8 mouse cellular contexts compared by ENCODE assay signal in genomic region chr2:164436961-164437360, GRCm38 (mm10). TPM values are rescaled to one million over a fixed set of nuclear protein-coding genes. Genes with fewer than 3 reads are reported as not detected.
DNase-seq lines count a peak whose midpoint lies in the region; ATAC-seq and TF ChIP-seq lines count a peak whose summit lies in the region.

No protein-coding gene starts in this region.

- in situ Hi-C loops in CH12.LX (cut with MboI; ENCODE audit: low pct_ligation_motif_present, low pct_unique_long_range_greater_than_20kb, low sequenced_read_pairs): no loop called here

- H3K79me2 ChIP-seq in CH12.LX (replicated peaks; ENCODE audit: control insufficient read depth, extremely low read depth, insufficient read depth, poor library complexity, severe bottlenecking): peaks cover 61% of the 10 kb centered on the region

- no peak for TF ChIP-seq RAD21 in CH12.LX (IDR thresholded peaks at IDR 0.05; ENCODE audit: low read depth, low read length)

- H3K9ac ChIP-seq in CH12.LX (ENCODE audit: insufficient read depth, low read depth): no peak overlapping the region
- H3K9ac ChIP-seq in hindbrain, embryonic 16.5 days (ENCODE audit: low read depth, low read length): no peak overlapping the region; the same call in 1 of the 2 replicates
- no peak overlapping the region for H3K9ac ChIP-seq in limb, embryonic 15.5 days

- no peak for TF ChIP-seq CTCF in CH12.LX (conservative IDR thresholded peaks at IDR 0.05 in 1 of 2, IDR thresholded peaks at IDR 0.05 in 1 of 2; ENCODE audit: low read depth in 2 of 2, low read length in 2 of 2)

- no peak overlapping the region for H3K4me3 ChIP-seq in CH12.LX (replicated peaks in 1 of 3; ENCODE audit: low read depth in 2 of 3, low read length in 2 of 3, poor library complexity in 1 of 3)
- no peak overlapping the region for H3K4me3 ChIP-seq in hindbrain, embryonic 16.5 days (ENCODE audit: low read length)
- H3K4me3 ChIP-seq in limb, embryonic 15.5 days: no peak overlapping the region

- DNase-seq in adrenal gland, adult 2 months: peak; percentile 57
- DNase-seq in adrenal gland, postnatal 25 days: no peak
- no peak for DNase-seq in CH12.LX (ENCODE audit: extremely low read depth)
- DNase-seq in thymus, postnatal 14 days: no peak
- no peak for DNase-seq in left cerebral cortex, adult 8-10 months (ENCODE audit: low spot score in 2 of 2)
- no peak for DNase-seq in cerebellum, adult 8-10 months

- peaks cover 0 to 48% of the 10 kb centered on the region in 2 experiments for H3K36me3 ChIP-seq in CH12.LX (replicated peaks in 1 of 2; ENCODE audit: control insufficient read depth in 1 of 2, insufficient read depth in 1 of 2, low read length in 1 of 2)
- H3K36me3 ChIP-seq in hindbrain, embryonic 16.5 days (ENCODE audit: control insufficient read depth, insufficient read depth, low read length): no peaks in the 10 kb centered on the region
- H3K36me3 ChIP-seq in limb, embryonic 15.5 days: no peaks in the 10 kb centered on the region

- no peaks in the 10 kb centered on the region for H3K9me3 ChIP-seq in CH12.LX (replicated peaks; ENCODE audit: low read length)
- no peaks in the 10 kb centered on the region for H3K9me3 ChIP-seq in hindbrain, embryonic 16.5 days (ENCODE audit: control insufficient read depth, low read length)
- no peaks in the 10 kb centered on the region for H3K9me3 ChIP-seq in limb, embryonic 15.5 days

- TF ChIP-seq EP300 in CH12.LX (IDR thresholded peaks at IDR 0.05; ENCODE audit: low read length): 0 out of 2 replicates have a peak, but pooled peaks have one; percentile 25

- H3K4me1 ChIP-seq in CH12.LX (ENCODE audit: control insufficient read depth in 1 of 2, insufficient read depth in 2 of 2): peaks cover 31 to 79% of the 10 kb centered on the region in 2 experiments
- H3K4me1 ChIP-seq in hindbrain, embryonic 16.5 days (ENCODE audit: control insufficient read depth, insufficient read depth, low read depth, low read length): peaks cover 7% of the 10 kb centered on the region
- H3K4me1 ChIP-seq in limb, embryonic 15.5 days: peaks cover 97% of the 10 kb centered on the region

- dilution Hi-C loops in CH12.LX (cut with MboI; ENCODE audit: extremely low pct_ligation_motif_present, extremely low pct_unique_long_range_greater_than_20kb, low sequenced_read_pairs): no loop called here

- 61% methylated on average over 3 of the region's 3 CpGs for WGBS in hindbrain, embryonic 16.5 days
- WGBS in limb, embryonic 15.5 days: 47% methylated on average over 3 of the region's 3 CpGs

- no peak overlapping the region for H3K27ac ChIP-seq in CH12.LX (ENCODE audit: insufficient read depth, low read depth)
- H3K27ac ChIP-seq in hindbrain, embryonic 16.5 days (ENCODE audit: low read depth, low read length): peak overlapping the region; percentile 16; the same call in 1 of the 2 replicates
- H3K27ac ChIP-seq in limb, embryonic 15.5 days: peak overlapping the region; percentile 86

- H3K27me3 ChIP-seq in CH12.LX (replicated peaks): no peaks in the 10 kb centered on the region
- H3K27me3 ChIP-seq in hindbrain, embryonic 16.5 days (replicated peaks; ENCODE audit: control insufficient read depth, insufficient read depth, low read length): peaks cover 11% of the 10 kb centered on the region
- no peaks in the 10 kb centered on the region for H3K27me3 ChIP-seq in limb, embryonic 15.5 days

- TF ChIP-seq POLR2A in CH12.LX (IDR thresholded peaks at IDR 0.05; ENCODE audit: low read depth, low read length): no peak

- H3K4me2 ChIP-seq in CH12.LX (ENCODE audit: insufficient read depth, low read depth, poor library complexity, severe bottlenecking): 0 out of 2 replicates have a peak overlapping the region, but pooled peaks have one; percentile 27
- no peak overlapping the region for H3K4me2 ChIP-seq in hindbrain, embryonic 16.5 days (ENCODE audit: low read length)
- 0 out of 2 replicates have a peak overlapping the region, but pooled peaks have one; percentile 1 for H3K4me2 ChIP-seq in limb, embryonic 15.5 days

- ATAC-seq in hindbrain, embryonic 16.5 days: peak; percentile 40; the same call in 1 of the 2 replicates
- peak; percentile 46 for ATAC-seq in limb, embryonic 15.5 days (ENCODE audit: insufficient number of reproducible peaks, low FRiP score, low TSS enrichment, low read depth)

TF ChIP-seq in CH12.LX, 34 proteins besides CTCF, POLR2A, EP300 and RAD21:
- TF ChIP-seq TCF12 (IDR thresholded peaks at IDR 0.05; ENCODE audit: low read depth, low read length): no peak
- no peak for TF ChIP-seq USF2 (conservative IDR thresholded peaks at IDR 0.05; ENCODE audit: low read depth, low read length)
- no peak for TF ChIP-seq SMC3 (IDR thresholded peaks at IDR 0.05; ENCODE audit: low read depth, low read length)
- peak; percentile 61 for TF ChIP-seq BHLHE40 (IDR thresholded peaks at IDR 0.05; ENCODE audit: low read depth, low read length)
- TF ChIP-seq POLR2AphosphoS2 (IDR thresholded peaks at IDR 0.05; ENCODE audit: low read depth, low read length): no peak
- TF ChIP-seq UBTF (IDR thresholded peaks at IDR 0.05; ENCODE audit: low read depth, low read length): no peak
- peak; percentile 60; the same call in 1 of the 2 replicates for TF ChIP-seq ETS1 (conservative IDR thresholded peaks at IDR 0.05; ENCODE audit: low read depth, low read length)
- TF ChIP-seq MAFK (IDR thresholded peaks at IDR 0.05; ENCODE audit: insufficient replicate concordance, low read length): no peak
- 0 out of 2 replicates have a peak, but pooled peaks have one; percentile 33 for TF ChIP-seq MAZ (IDR thresholded peaks at IDR 0.05; ENCODE audit: low read depth, low read length)
- TF ChIP-seq SIN3A (IDR thresholded peaks at IDR 0.05; ENCODE audit: low read length): no peak
- no peak for TF ChIP-seq ZKSCAN1 (IDR thresholded peaks at IDR 0.05; ENCODE audit: borderline replicate concordance, low read depth, low read length)
- TF ChIP-seq RCOR1 (conservative IDR thresholded peaks at IDR 0.05; ENCODE audit: low read depth, low read length): no peak
- TF ChIP-seq NRF1 (IDR thresholded peaks at IDR 0.05; ENCODE audit: low read depth, low read length): no peak

RNA-seq across cellular contexts. Expression of gene Sdc4, which starts 6.7 kb away (rescaled TPM):
- total RNA-seq in adrenal gland, adult 2 months (2021): 100 to 1,000 TPM; 123 to 151 TPM
- polyA plus RNA-seq in adrenal gland, adult 2 months (2012; rRNA removed): 23.3 and 23.5 TPM in 2 replicates
- total RNA-seq in adrenal gland, postnatal 25 days (2021): 75.1 and 82.0 TPM in 2 replicates
- total RNA-seq in CH12.LX (2012; rRNA removed) (63.9 and 69.9 TPM in 2 replicates), CH12.LX (2014; rRNA removed) (53.4 and 59.8 TPM in 2 replicates)
- polyA plus RNA-seq in CH12.LX (2012; ENCODE audit: insufficient read length, low read depth): 36.4 and 46.6 TPM in 2 replicates
- polyA plus RNA-seq in hindbrain, embryonic 16.5 days (2015; fragmentation: Nextera tagmentation; extraction: Ambion mirVana): 13.0 and 15.3 TPM in 2 replicates
- 107 and 110 TPM in 2 replicates for polyA plus RNA-seq in limb, embryonic 15.5 days (2015; fragmentation: Nextera tagmentation; extraction: Ambion mirVana)
- total RNA-seq in left cerebral cortex, adult 8-10 months (2022): 100 to 1,000 TPM in 1 of 4 experiments, 10 to 100 TPM in 3; 81.2 to 117 (median 89.0) TPM

RNA-seq across cellular contexts. Expression of gene Sys1, which starts 19.8 kb away (rescaled TPM):
- 10 to 100 TPM; 24.5 to 34.0 TPM for total RNA-seq in adrenal gland, adult 2 months (2021)
- polyA plus RNA-seq in adrenal gland, adult 2 months (2012; rRNA removed): 299 and 335 TPM in 2 replicates
- total RNA-seq in adrenal gland, postnatal 25 days (2021): 27.0 and 30.0 TPM in 2 replicates
- total RNA-seq in CH12.LX (2012; rRNA removed) (58.5 and 59.7 TPM in 2 replicates), CH12.LX (2014; rRNA removed) (41.8 and 46.6 TPM in 2 replicates)
- polyA plus RNA-seq in CH12.LX (2012; ENCODE audit: insufficient read length, low read depth): 46.5 and 57.4 TPM in 2 replicates
- 89.7 and 95.6 TPM in 2 replicates for polyA plus RNA-seq in hindbrain, embryonic 16.5 days (2015; fragmentation: Nextera tagmentation; extraction: Ambion mirVana)
- 54.5 and 61.2 TPM in 2 replicates for polyA plus RNA-seq in limb, embryonic 15.5 days (2015; fragmentation: Nextera tagmentation; extraction: Ambion mirVana)
- 10 to 100 TPM; 39.4 to 46.1 (median 40.6) TPM for total RNA-seq in left cerebral cortex, adult 8-10 months (2022)

RNA-seq across cellular contexts. Expression of gene Gm20458, which starts 23.8 kb away (rescaled TPM):
- total RNA-seq in adrenal gland, adult 2 months (2021): 1 to 10 TPM; 3.9 to 9.6 TPM
- 9.6 and 18.9 TPM in 2 replicates for polyA plus RNA-seq in adrenal gland, adult 2 months (2012; rRNA removed)
- 4.0 TPM in 1 of 2 replicates, not detected in the other for total RNA-seq in adrenal gland, postnatal 25 days (2021)
- total RNA-seq in CH12.LX (2012; rRNA removed): 0.88 and 1.1 TPM in 2 replicates
- 0.74 TPM in 1 of 2 replicates, not detected in the other for total RNA-seq in CH12.LX (2014; rRNA removed)
- polyA plus RNA-seq in CH12.LX (2012; ENCODE audit: insufficient read length, low read depth): 0.31 and 1.2 TPM in 2 replicates
- polyA plus RNA-seq in hindbrain, embryonic 16.5 days (2015; fragmentation: Nextera tagmentation; extraction: Ambion mirVana): 4.1 and 12.3 TPM in 2 replicates
- polyA plus RNA-seq in limb, embryonic 15.5 days (2015; fragmentation: Nextera tagmentation; extraction: Ambion mirVana): 11.0 and 12.2 TPM in 2 replicates
- total RNA-seq in left cerebral cortex, adult 8-10 months (2022): 10 to 100 TPM in 1 of 4 experiments, 1 to 10 TPM in 3; 4.4 to 15.6 (median 6.3) TPM

RNA-seq across cellular contexts. Expression of gene Matn4, which starts 32.0 kb away (rescaled TPM):
- total RNA-seq in adrenal gland, adult 2 months (2021): 1 to 10 TPM in 1 of 2 experiments, under 1 TPM in 1; 0.17 to 1.8 TPM
- polyA plus RNA-seq in adrenal gland, adult 2 months (2012; rRNA removed): 1.0 TPM in 2 replicates
- total RNA-seq in adrenal gland, postnatal 25 days (2021): 0.73 and 1.3 TPM in 2 replicates
- total RNA-seq in CH12.LX (2012; rRNA removed) (not detected in 2 replicates), CH12.LX (2014; rRNA removed) (not detected in 2 replicates)
- polyA plus RNA-seq in CH12.LX (2012; ENCODE audit: insufficient read length, low read depth): not detected in 2 replicates
- 3.8 TPM in 2 replicates for polyA plus RNA-seq in hindbrain, embryonic 16.5 days (2015; fragmentation: Nextera tagmentation; extraction: Ambion mirVana)
- polyA plus RNA-seq in limb, embryonic 15.5 days (2015; fragmentation: Nextera tagmentation; extraction: Ambion mirVana): 108 and 113 TPM in 2 replicates
- total RNA-seq in left cerebral cortex, adult 8-10 months (2022): 10 to 100 TPM in 3 of 4 experiments, 1 to 10 TPM in 1; 9.9 to 12.0 (median 10.6) TPM

RNA-seq across cellular contexts. Expression of gene Rbpjl, which starts 34.0 kb away (rescaled TPM):
- not detected for total RNA-seq in adrenal gland, adult 2 months (2021)
- not detected in 2 replicates for polyA plus RNA-seq in adrenal gland, adult 2 months (2012; rRNA removed)
- total RNA-seq in adrenal gland, postnatal 25 days (2021): not detected in 2 replicates
- total RNA-seq in CH12.LX (2012; rRNA removed) (0.08 TPM in 1 of 2 replicates, not detected in the other), CH12.LX (2014; rRNA removed) (not detected in 2 replicates)
- polyA plus RNA-seq in CH12.LX (2012; ENCODE audit: insufficient read length, low read depth): not detected in 2 replicates
- polyA plus RNA-seq in hindbrain, embryonic 16.5 days (2015; fragmentation: Nextera tagmentation; extraction: Ambion mirVana): 0.06 and 0.15 TPM in 2 replicates
- polyA plus RNA-seq in limb, embryonic 15.5 days (2015; fragmentation: Nextera tagmentation; extraction: Ambion mirVana): 1.2 and 1.3 TPM in 2 replicates
- total RNA-seq in left cerebral cortex, adult 8-10 months (2022): under 1 TPM; 0.17 to 0.77 (median 0.31) TPM
